Mouse (Mus musculus) embryonic facial prominence, embryonic 14.5 days (tissue): ENCODE measurements around the gene Pum2. TPM values are rescaled to one million over a fixed set of nuclear protein-coding genes. Genes with fewer than 3 reads are reported as not detected.

Experiments used
- ATAC-seq: fragments of 200-750 bp; cut with Nextera tagmentation; 2 replicates; pipeline ENCODE4 v1.8.0; 2017; ENCODE audit warnings: low read depth, moderate number of reproducible peaks, moderate TSS enrichment
- DNase-seq: peaks from one replicate; pipeline ENCODE4 v3.0.0-alpha.2; 2015; ENCODE audit warnings: low spot score
- H3K27ac ChIP-seq: fragments of 300-500 bp; sonication (generic); replicated peaks from 2 replicates; pipeline ENCODE4 v1.5.1; 2014; ENCODE audit warnings: low read depth, mild to moderate bottlenecking, low read length, moderate library complexity
- H3K27me3 ChIP-seq: fragments of 300-500 bp; sonication (generic); replicated peaks from 2 replicates; pipeline ENCODE4 v1.6.1; 2014; ENCODE audit warnings: low read length; ENCODE audit not compliant: control insufficient read depth, insufficient read depth
- H3K36me3 ChIP-seq: fragments of 300-500 bp; sonication (generic); 2 replicates; pipeline ENCODE4 v1.6.1; 2014; ENCODE audit warnings: low read length, mixed read lengths; ENCODE audit not compliant: control insufficient read depth, insufficient read depth
- H3K4me1 ChIP-seq: fragments of 300-500 bp; sonication (generic); 2 replicates; pipeline ENCODE4 v1.6.1; 2014; ENCODE audit warnings: antibody characterized with exemption, low read length; ENCODE audit not compliant: control insufficient read depth, insufficient read depth
- H3K4me2 ChIP-seq: fragments of 300-500 bp; sonication (generic); 2 replicates; pipeline ENCODE4 v1.6.1; 2014; ENCODE audit warnings: low read depth, mild to moderate bottlenecking, low read length, moderate library complexity, mixed read lengths
- H3K4me3 ChIP-seq: fragments of 300-500 bp; sonication (generic); 2 replicates; pipeline ENCODE4 v1.5.1; 2014; ENCODE audit warnings: low read depth, mild to moderate bottlenecking, low read length
- H3K9ac ChIP-seq: fragments of 300-500 bp; sonication (generic); 2 replicates; pipeline ENCODE4 v1.6.1; 2014; ENCODE audit warnings: low read depth, mild to moderate bottlenecking, low read length, moderate library complexity, mixed read lengths
- H3K9me3 ChIP-seq: fragments of 300-500 bp; sonication (generic); 2 replicates; pipeline ENCODE4 v1.6.1; 2016; ENCODE audit warnings: low read length; ENCODE audit not compliant: control insufficient read depth
- WGBS: fragments of 180-500 bp; shearing (Covaris S2); extraction: QIAGEN DNeasy Blood & Tissue Kit; methylation state at CpG from one replicate; pipeline ENCODE4 v1.1.7; 2014; 5-methylcytosine and 5-hydroxymethylcytosine counted together
- polyA plus RNA-seq: library from polyadenylated mRNA; unstranded; fragments of >200 nt; fragmentation: Nextera tagmentation; extraction: Ambion mirVana; gene quantifications from 2 replicates; pipeline ENCODE4 v1.2.1, GENCODE M21; 2014

The Pum2 gene
- polyA plus RNA-seq, 1 experiment from 2014 or later, result 52.7 TPM

- Histone ChIP-seq H3K36me3 (peaks cover 2% of the 10 kb centered on the region; the same call in 1 of the 2 replicates), H3K27ac (no peak overlapping the region), H3K4me3 (no peak overlapping the region), H3K27me3 (no peaks in the 10 kb centered on the region), H3K4me2 (no peak overlapping the region), H3K9ac (no peak overlapping the region), H3K4me1 (peaks cover 56% of the 10 kb centered on the region), H3K9me3 (no peaks in the 10 kb centered on the region)
- ATAC-seq (no peak), DNase-seq (no peak)
- WGBS, result 76% methylated on average over 9 of the region's 9 CpGs
Observed at GRCm38 (mm10) chr12:8784189-8784588, 110.3 kb downstream of the Pum2 start.

- peak; percentile 27; the same call in 1 of the 2 replicates for ATAC-seq
- Histone ChIP-seq H3K27me3 (no peaks in the 10 kb centered on the region), H3K27ac (0 out of 2 replicates have a peak overlapping the region, but pooled peaks have one; percentile 44), H3K4me3 (no peak overlapping the region), H3K9me3 (no peaks in the 10 kb centered on the region), H3K36me3 (peaks cover 23% of the 10 kb centered on the region), H3K4me1 (peaks cover 47% of the 10 kb centered on the region), H3K9ac (no peak overlapping the region), H3K4me2 (no peak overlapping the region)
- DNase-seq, result no peak
- WGBS, result 54% methylated on average over 5 of the region's 5 CpGs
Observed at GRCm38 (mm10) chr12:8786476-8786875, 112.5 kb downstream of the Pum2 start.

GRCm38 (mm10) chr12:8786984-8787730 lies 113.2 kb downstream of the Pum2 start:
- 0 out of 2 replicates have a peak overlapping the region, but pooled peaks have one; percentile 44 for H3K27ac ChIP-seq

GRCm38 (mm10) chr12:8788469-8788868 lies 114.5 kb downstream of the Pum2 start:
- DNase-seq (no peak), ATAC-seq (no peak)
- 76% methylated on average over 3 of the region's 3 CpGs for whole genome bisulfite sequencing
- H3K4me2 ChIP-seq, result no peak overlapping the region
- no peak overlapping the region for H3K9ac ChIP-seq
- H3K4me1 ChIP-seq, result peaks cover 30% of the 10 kb centered on the region
- no peaks in the 10 kb centered on the region for H3K27me3 ChIP-seq
- H3K36me3 ChIP-seq, result peaks cover 43% of the 10 kb centered on the region
- H3K4me3 ChIP-seq, result no peak overlapping the region
- no peaks in the 10 kb centered on the region for H3K9me3 ChIP-seq
- no peak overlapping the region for H3K27ac ChIP-seq

More at GRCm38 (mm10) chr12:8786984-8787730, 113.2 kb downstream of the Pum2 start:
- DNase-seq (no peak), ATAC-seq (no peak)
- Histone ChIP-seq H3K9ac (no peak overlapping the region), H3K4me3 (no peak overlapping the region), H3K36me3 (peaks cover 30% of the 10 kb centered on the region), H3K4me1 (peaks cover 40% of the 10 kb centered on the region), H3K4me2 (no peak overlapping the region), H3K9me3 (no peaks in the 10 kb centered on the region), H3K27me3 (no peaks in the 10 kb centered on the region)
- 82% methylated on average over 12 of the region's 12 CpGs for WGBS

GRCm38 (mm10) chr12:8790615-8791014 lies 116.7 kb downstream of the Pum2 start:
- ATAC-seq, result no peak
- Histone ChIP-seq H3K4me3 (no peak overlapping the region), H3K36me3 (peaks cover 64% of the 10 kb centered on the region)

GRCm38 (mm10) chr12:8793410-8794051 lies 119.6 kb downstream of the Pum2 start:
- Histone ChIP-seq H3K27me3 (no peaks in the 10 kb centered on the region), H3K4me1 (peaks cover 11% of the 10 kb centered on the region), H3K9ac (no peak overlapping the region), H3K9me3 (no peaks in the 10 kb centered on the region), H3K4me3 (no peak overlapping the region), H3K4me2 (no peak overlapping the region), H3K36me3 (peaks cover 65% of the 10 kb centered on the region), H3K27ac (no peak overlapping the region)
- DNase-seq (no peak), ATAC-seq (no peak)
- 89% methylated on average over 2 of the region's 2 CpGs for WGBS

More at GRCm38 (mm10) chr12:8790615-8791014, 116.7 kb downstream of the Pum2 start:
- Histone ChIP-seq H3K27me3 (no peaks in the 10 kb centered on the region), H3K4me2 (no peak overlapping the region), H3K9ac (no peak overlapping the region), H3K27ac (no peak overlapping the region), H3K9me3 (no peaks in the 10 kb centered on the region), H3K4me1 (peaks cover 11% of the 10 kb centered on the region)
- 94% methylated on average over 12 of the region's 12 CpGs for WGBS
- no peak for DNase-seq

GRCm38 (mm10) chr12:8797936-8798335 lies 124.0 kb downstream of the Pum2 start:
- Histone ChIP-seq H3K36me3 (peaks cover 27% of the 10 kb centered on the region), H3K9ac (no peak overlapping the region), H3K4me1 (peaks cover 19% of the 10 kb centered on the region), H3K4me3 (no peak overlapping the region), H3K4me2 (no peak overlapping the region), H3K9me3 (no peaks in the 10 kb centered on the region), H3K27me3 (no peaks in the 10 kb centered on the region), H3K27ac (peak overlapping the region; percentile 68)
- WGBS, result 60% methylated on average over 7 of the region's 7 CpGs
- DNase-seq, result no peak
- ATAC-seq, result no peak

- peak overlapping the region; percentile 68 for H3K27ac ChIP-seq
- no peak overlapping the region for H3K4me3 ChIP-seq
- DNase-seq (peak; percentile 56), ATAC-seq (peak; percentile 45; the same call in 1 of the 2 replicates)
- 32% methylated on average over 9 of the region's 9 CpGs for WGBS
- peaks cover 21% of the 10 kb centered on the region for H3K36me3 ChIP-seq
- H3K9me3 ChIP-seq, result no peaks in the 10 kb centered on the region
- H3K9ac ChIP-seq, result no peak overlapping the region
- no peaks in the 10 kb centered on the region for H3K27me3 ChIP-seq
- H3K4me1 ChIP-seq, result peaks cover 23% of the 10 kb centered on the region
- H3K4me2 ChIP-seq, result no peak overlapping the region; the same call in 1 of the 2 replicates
Observed at GRCm38 (mm10) chr12:8798486-8799020, 124.6 kb downstream of the Pum2 start.
